Mouse (Mus musculus): ENCODE results near the gene Plcz1. TPM values are rescaled to one million over a fixed set of nuclear protein-coding genes. Genes with fewer than 3 reads are reported as not detected.

The Plcz1 gene
- 0.12 TPM in 2 replicates for polyA plus RNA-seq (2015; fragmentation: Nextera tagmentation; extraction: Ambion mirVana)

DNA sequence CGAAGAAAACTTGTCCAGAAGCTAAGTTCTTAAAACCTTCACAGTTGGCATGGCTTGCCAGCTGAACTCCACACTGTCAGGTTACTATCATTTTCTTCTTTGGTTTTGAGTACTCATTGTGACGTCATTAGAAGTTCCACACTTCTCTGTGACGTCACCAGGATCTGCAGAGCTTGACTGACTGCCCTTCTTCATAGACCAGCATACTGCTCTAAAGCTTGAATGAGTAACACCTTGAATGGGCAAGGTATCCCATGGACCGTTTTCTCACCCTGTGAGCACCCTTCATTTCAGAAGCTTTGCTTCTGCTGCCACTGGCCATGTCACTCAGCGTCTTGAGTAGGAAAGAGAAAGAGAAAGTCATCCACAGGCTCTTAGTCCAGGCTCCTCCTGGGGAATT, at the start of gene Plcz1:
TSS of gene Plcz1 (minus strand) at position 101 of the 400 bp plus-strand sequence.
- no peaks in the 10 kb centered on the region for H3K4me1 ChIP-seq (replicated peaks)
- 93% methylated on average over 5 of the region's 5 CpGs for WGBS
- H3K27me3 ChIP-seq = no peaks in the 10 kb centered on the region
- H3K4me2 ChIP-seq = no peak within 1 kb of the TSS
- H3K36me3 ChIP-seq = no peaks in the 10 kb centered on the region
- no peak within 1 kb of the TSS for H3K9ac ChIP-seq
- no peaks in the 10 kb centered on the region for H3K9me3 ChIP-seq
- no peak within 1 kb of the TSS for H3K4me3 ChIP-seq
- ATAC-seq (ENCODE audit: low FRiP score) = no peak
- no peak within 1 kb of the TSS for H3K27ac ChIP-seq

DNA sequence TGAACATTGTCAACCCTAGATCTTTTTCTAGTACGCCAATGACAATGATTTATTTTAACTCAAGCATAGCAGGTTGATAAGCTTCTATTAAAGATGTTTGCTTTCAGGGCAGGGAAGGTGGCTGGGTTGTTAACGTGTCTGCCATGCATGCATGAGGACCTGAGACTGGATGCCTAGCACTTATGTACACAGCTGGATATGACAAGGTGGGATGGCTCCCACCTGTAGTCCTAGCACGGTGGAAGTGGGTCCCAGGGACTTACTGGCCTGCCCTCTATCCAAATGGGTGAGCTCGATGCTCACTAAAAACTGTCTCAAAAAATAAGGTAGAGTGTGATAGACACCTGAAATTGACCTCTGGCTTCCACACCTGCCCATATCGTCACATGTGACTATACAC, 48.6 kb upstream of the Plcz1 start:
- Histone ChIP-seq H3K36me3 (no peaks in the 10 kb centered on the region), H3K4me2 (no peak overlapping the region), H3K27ac (no peak overlapping the region), H3K27me3 (no peaks in the 10 kb centered on the region), H3K9me3 (no peaks in the 10 kb centered on the region), H3K4me1 (replicated peaks) (no peaks in the 10 kb centered on the region), H3K9ac (no peak overlapping the region), H3K4me3 (no peak overlapping the region)
- ATAC-seq (ENCODE audit: low FRiP score) = no peak
- WGBS = 88% methylated on average over 5 of the region's 5 CpGs

DNA sequence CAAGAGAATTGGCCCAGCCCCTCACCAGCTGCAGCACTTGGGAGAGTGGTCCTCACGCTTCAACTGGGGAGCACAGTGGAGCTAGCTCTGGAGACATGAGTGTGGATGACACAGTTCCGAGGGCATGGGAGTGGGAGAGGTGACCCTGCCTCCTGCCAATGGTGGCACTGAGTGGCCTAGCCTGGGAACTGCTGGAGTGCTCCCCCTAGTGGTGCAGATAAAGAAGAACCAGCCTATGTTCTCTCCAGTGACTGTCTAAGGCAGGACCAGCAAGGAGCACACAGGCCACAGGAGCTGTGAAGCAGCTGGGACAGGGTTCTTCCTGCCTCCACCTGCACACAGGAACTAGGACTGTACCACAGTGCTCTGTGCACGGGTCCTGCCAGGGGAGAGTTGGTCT, 40.5 kb upstream of the Plcz1 start:
- ATAC-seq (ENCODE audit: low FRiP score) = no peak
- Histone ChIP-seq H3K36me3 (no peaks in the 10 kb centered on the region), H3K4me3 (no peak overlapping the region), H3K9me3 (0 out of 2 replicates have a peak, but pooled peaks cover 5% of the 10 kb centered on the region), H3K9ac (no peak overlapping the region), H3K4me2 (no peak overlapping the region), H3K27me3 (no peaks in the 10 kb centered on the region), H3K27ac (no peak overlapping the region), H3K4me1 (replicated peaks) (no peaks in the 10 kb centered on the region)
- 80% methylated on average over 3 of the region's 3 CpGs for WGBS

DNA sequence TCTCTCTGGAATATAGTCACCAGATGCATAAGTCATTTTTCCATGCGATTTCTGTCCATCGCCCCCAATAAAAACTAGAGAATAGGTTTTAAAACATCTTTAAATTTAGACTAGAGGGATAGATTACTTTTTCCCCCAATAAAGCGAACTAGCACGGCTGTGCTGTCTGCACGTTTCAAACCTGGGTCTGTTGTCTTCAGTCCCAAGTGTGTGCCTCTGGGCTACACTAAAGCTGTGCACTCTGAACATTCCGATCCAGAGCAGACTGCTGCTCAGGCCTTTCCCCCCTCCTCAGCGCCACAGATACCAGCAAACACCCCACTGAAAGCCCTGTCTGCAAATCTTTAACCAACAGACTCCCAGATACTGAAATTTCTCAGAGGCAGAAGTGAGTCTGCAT, 39.7 kb upstream of the Plcz1 start:
- Histone ChIP-seq H3K9me3 (0 out of 2 replicates have a peak, but pooled peaks cover 5% of the 10 kb centered on the region), H3K4me1 (replicated peaks) (no peaks in the 10 kb centered on the region), H3K9ac (no peak overlapping the region), H3K36me3 (no peaks in the 10 kb centered on the region), H3K27ac (no peak overlapping the region), H3K4me2 (no peak overlapping the region), H3K4me3 (no peak overlapping the region), H3K27me3 (no peaks in the 10 kb centered on the region)
- ATAC-seq (ENCODE audit: low FRiP score) = no peak
- 88% methylated on average over 7 of the region's 7 CpGs for WGBS

DNA sequence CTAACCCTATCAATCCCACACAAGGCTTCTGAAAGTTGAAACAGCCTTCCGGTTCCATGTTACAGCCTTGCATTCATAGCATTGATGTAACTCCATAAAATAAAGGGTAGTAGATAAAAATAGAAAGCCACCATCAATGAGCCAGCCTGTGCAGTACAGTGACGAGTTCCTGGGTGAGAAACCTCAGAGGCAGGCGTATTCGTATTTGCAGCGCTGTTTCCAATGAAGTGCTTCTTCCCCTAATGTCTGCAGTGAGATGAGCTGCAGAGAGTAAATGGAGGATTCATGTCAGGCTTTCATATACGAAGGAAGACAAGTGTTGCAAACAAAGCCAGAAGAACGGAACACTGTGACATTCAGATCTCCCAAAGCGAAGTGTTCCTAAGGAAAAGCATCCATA, 27.9 kb upstream of the Plcz1 start:
- Histone ChIP-seq H3K4me1 (replicated peaks) (no peaks in the 10 kb centered on the region), H3K4me2 (no peak overlapping the region), H3K4me3 (no peak overlapping the region), H3K27ac (no peak overlapping the region), H3K27me3 (no peaks in the 10 kb centered on the region), H3K9ac (no peak overlapping the region), H3K36me3 (no peaks in the 10 kb centered on the region), H3K9me3 (0 out of 2 replicates have a peak, but pooled peaks cover 5% of the 10 kb centered on the region)
- WGBS = 87% methylated on average over 8 of the region's 8 CpGs
- no peak for ATAC-seq (ENCODE audit: low FRiP score)

DNA sequence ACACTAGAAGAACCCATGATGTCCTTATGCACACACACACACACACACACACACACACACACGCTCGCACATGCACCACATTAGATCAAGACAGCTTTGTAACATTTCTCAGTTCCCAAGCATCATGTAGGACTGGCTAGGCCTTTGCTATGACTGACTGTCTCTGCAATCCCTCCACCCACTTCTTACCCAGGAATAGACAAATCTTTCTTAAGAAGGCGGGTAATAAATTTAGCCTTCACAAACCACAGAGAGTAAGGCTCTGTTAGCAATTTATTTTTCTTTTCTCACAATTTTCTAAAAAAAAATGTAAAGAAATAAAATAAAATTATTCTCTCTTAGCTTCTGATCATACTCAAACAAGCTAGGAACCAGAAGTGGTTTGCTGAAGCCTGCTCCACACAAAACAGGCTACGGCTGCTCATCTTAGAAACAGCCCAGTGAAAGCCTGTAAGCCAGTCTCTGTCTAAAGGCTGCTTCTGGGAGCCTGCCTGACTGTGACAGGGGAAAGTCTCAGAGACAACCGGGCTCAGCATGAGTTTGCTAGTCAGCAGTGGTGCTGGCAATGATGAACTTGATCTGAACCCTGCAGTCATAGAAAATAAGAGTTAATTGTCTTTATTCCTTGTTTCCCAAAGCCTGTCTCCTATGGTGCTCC, 13.1 kb upstream of the Plcz1 start:
- Histone ChIP-seq H3K27me3 (no peaks in the 10 kb centered on the region), H3K4me1 (replicated peaks) (no peaks in the 10 kb centered on the region), H3K27ac (no peak overlapping the region), H3K9me3 (no peaks in the 10 kb centered on the region), H3K36me3 (no peaks in the 10 kb centered on the region), H3K4me2 (no peak overlapping the region), H3K9ac (no peak overlapping the region), H3K4me3 (no peak overlapping the region)
- no peak for ATAC-seq (ENCODE audit: low FRiP score)
- WGBS = 76% methylated on average over 5 of the region's 5 CpGs

DNA sequence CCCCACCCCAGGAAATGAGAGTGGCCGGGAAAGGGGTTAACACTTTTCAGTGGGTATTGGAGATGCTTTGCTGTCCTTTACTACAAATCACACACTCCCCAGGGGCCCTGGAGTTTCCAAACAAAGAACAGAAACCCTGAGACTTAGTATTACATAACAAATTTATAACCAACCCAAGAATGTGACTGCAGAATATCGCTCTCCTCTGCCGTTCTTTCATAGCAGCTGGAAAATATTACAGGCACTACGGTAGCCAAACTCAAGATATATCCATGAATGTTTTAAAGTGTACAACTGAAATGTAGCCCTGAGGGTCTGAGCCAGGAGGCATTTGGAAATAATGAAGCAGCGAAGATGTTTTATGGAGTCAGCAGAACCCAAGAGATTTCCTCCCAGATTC, 10.2 kb upstream of the Plcz1 start:
- H3K36me3 ChIP-seq = no peaks in the 10 kb centered on the region
- H3K4me1 ChIP-seq (replicated peaks) = no peaks in the 10 kb centered on the region
- WGBS = 81% methylated on average over 5 of the region's 5 CpGs
- no peaks in the 10 kb centered on the region for H3K27me3 ChIP-seq
- H3K4me2 ChIP-seq = no peak overlapping the region
- ATAC-seq (ENCODE audit: low FRiP score) = no peak
- no peak overlapping the region for H3K4me3 ChIP-seq
- H3K27ac ChIP-seq = no peak overlapping the region
- no peaks in the 10 kb centered on the region for H3K9me3 ChIP-seq
- H3K9ac ChIP-seq = no peak overlapping the region

DNA sequence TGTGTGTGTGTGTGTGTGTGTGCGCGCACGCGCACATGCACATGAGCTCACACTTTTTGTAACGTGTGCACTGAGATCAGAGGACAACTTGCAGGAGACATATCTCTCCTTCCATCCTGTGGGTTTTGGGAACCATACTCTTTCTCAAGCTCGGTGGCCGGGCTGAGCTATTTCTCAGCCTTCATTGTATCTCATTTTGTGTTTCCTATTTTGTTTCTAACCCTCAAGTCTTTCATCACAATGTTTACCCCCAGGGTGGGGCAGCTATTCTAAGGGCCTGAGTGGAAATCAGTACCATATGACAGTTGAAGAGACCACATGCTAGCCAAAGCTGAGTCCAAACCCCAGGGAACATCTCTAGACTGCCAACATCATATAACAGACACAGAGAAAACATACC, 305 bp downstream of the Plcz1 start, which contains the start of gene Capza3:
TSS of gene Capza3 (plus strand) at position 301 of the 400 bp plus-strand sequence.
- Histone ChIP-seq H3K27ac (no peak within 1 kb of the TSS), H3K9me3 (no peaks in the 10 kb centered on the region), H3K9ac (no peak within 1 kb of the TSS), H3K4me2 (no peak within 1 kb of the TSS), H3K4me3 (no peak within 1 kb of the TSS), H3K4me1 (replicated peaks) (no peaks in the 10 kb centered on the region), H3K27me3 (no peaks in the 10 kb centered on the region), H3K36me3 (no peaks in the 10 kb centered on the region)
- no peak for ATAC-seq (ENCODE audit: low FRiP score)
- WGBS = 91% methylated on average over 7 of the region's 7 CpGs

DNA sequence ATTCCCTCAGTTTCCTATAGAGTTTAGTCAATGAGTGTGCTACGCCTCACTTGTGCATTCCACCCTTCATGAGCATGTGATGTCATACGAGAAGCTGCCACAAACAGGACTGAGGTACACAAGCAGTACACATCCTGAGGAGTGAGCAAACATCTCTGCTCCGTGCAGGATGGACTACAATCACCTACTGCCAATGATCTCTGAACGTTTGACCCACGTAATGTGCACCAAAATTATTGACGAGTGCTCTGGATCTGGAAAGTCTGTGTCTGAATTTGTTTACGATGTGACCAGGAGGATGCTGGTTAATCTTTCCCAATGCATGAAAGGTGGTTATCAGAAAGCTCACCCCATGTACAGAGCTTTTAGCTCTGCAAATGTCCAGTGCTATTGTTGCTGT, 16.9 kb downstream of the Plcz1 start:
- H3K27me3 ChIP-seq = no peaks in the 10 kb centered on the region

DNA sequence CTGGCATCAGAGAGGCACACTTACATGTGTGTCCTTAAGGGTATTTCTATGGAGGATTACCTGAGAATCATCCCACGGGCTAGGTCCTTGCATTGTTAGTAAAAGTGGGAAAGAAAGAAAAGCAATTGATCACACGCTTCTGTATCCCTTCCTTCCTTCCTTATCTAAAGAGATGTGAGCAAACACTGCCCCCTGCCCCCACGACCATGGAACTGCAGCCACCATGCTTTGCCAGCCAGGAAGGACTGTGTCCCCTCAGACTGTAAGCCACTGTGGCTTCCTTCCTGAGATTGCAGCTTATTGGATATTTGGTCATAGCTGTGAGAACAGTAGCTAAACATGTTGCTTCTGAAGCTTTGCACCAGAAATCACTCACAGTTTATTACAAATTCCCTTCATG, 36.1 kb downstream of the Plcz1 start:
- Histone ChIP-seq H3K9me3 (no peaks in the 10 kb centered on the region), H3K4me1 (replicated peaks) (no peaks in the 10 kb centered on the region), H3K27ac (no peak overlapping the region), H3K4me2 (no peak overlapping the region), H3K27me3 (no peaks in the 10 kb centered on the region), H3K36me3 (no peaks in the 10 kb centered on the region), H3K4me3 (no peak overlapping the region), H3K9ac (no peak overlapping the region)
- no peak for ATAC-seq (ENCODE audit: low FRiP score)
- WGBS = 82% methylated on average over 3 of the region's 3 CpGs

More for the DNA sequence above, 16.9 kb downstream of the Plcz1 start:
- H3K9me3 ChIP-seq = no peaks in the 10 kb centered on the region
- 0 out of 2 replicates have a peak, but pooled peaks cover 3% of the 10 kb centered on the region for H3K4me1 ChIP-seq (replicated peaks)
- ATAC-seq (ENCODE audit: low FRiP score) = no peak
- no peak overlapping the region for H3K9ac ChIP-seq
- H3K4me2 ChIP-seq = no peak overlapping the region
- 82% methylated on average over 7 of the region's 7 CpGs for WGBS
- no peak overlapping the region for H3K4me3 ChIP-seq
- no peaks in the 10 kb centered on the region for H3K36me3 ChIP-seq
- no peak overlapping the region for H3K27ac ChIP-seq

DNA sequence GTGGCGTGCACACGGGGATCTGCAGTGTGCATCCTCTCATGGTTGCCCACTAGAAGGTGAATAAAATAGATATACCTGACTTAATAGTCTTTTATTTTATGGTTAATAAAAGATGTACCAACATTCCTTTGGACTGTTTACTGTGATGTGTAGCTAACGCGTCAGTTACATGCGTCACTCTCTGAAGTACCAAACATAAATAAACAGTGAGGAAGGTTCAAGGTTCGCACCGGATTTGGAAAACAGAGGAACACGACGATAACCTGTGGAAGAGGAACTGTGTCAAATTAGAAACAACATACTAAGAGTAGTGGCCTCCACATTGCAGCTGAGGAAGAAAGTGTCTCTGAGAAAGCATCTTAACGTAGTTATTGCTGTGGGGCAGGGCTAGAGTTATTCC, 51.7 kb downstream of the Plcz1 start:
- ATAC-seq (ENCODE audit: low FRiP score) = no peak
- Histone ChIP-seq H3K4me2 (no peak overlapping the region), H3K9me3 (no peaks in the 10 kb centered on the region), H3K36me3 (no peaks in the 10 kb centered on the region), H3K4me3 (no peak overlapping the region), H3K27ac (no peak overlapping the region), H3K27me3 (no peaks in the 10 kb centered on the region), H3K9ac (no peak overlapping the region), H3K4me1 (replicated peaks) (no peaks in the 10 kb centered on the region)
- WGBS = 85% methylated on average over 10 of the region's 10 CpGs

DNA sequence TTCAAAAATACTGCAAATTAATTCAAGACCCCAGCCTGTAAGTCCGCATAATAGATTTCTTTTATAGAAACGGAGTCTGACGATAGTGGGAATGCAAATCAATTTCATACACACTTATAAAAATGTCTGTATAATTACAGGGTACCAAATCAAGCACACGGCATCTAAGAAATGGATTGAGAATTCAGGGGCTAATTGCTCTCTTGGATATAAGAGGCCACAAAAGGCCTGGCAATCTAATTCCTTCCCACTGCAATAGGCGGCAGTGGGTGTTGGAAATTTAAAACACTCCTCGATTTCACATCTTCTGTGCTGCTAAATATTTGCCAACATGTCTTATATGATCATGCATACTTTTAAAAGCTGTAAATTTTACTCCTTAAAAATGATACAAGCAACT, 52.2 kb downstream of the Plcz1 start:
- WGBS = 75% methylated on average over 6 of the region's 6 CpGs
- no peaks in the 10 kb centered on the region for H3K9me3 ChIP-seq
- H3K9ac ChIP-seq = no peak overlapping the region
- H3K36me3 ChIP-seq = no peaks in the 10 kb centered on the region
- H3K4me2 ChIP-seq = no peak overlapping the region
- no peaks in the 10 kb centered on the region for H3K4me1 ChIP-seq (replicated peaks)
- H3K4me3 ChIP-seq = no peak overlapping the region
- H3K27me3 ChIP-seq = no peaks in the 10 kb centered on the region
- no peak overlapping the region for H3K27ac ChIP-seq
- ATAC-seq (ENCODE audit: low FRiP score) = no peak

DNA sequence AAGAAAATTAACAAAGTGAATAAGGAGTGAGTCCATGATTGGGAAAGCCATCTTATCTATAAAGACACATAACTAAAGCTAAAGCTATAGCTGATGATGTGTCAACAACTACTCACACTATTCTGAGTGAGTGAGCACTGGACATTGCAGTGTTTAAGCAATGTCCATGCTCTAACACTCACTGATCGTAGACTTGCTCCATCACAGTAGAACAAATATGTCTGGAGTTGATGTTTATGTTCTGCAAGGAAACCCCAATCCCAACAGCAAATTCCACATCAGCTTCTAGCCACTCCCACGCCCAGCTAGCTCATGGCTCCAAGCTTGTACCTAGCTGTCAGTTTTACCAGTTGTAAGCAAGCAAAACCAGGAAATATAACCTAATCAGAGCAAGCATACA, 54.7 kb downstream of the Plcz1 start:
- no peak overlapping the region for H3K27ac ChIP-seq
- H3K36me3 ChIP-seq = no peaks in the 10 kb centered on the region
- no peak overlapping the region for H3K4me3 ChIP-seq
- 85% methylated on average over 2 of the region's 2 CpGs for WGBS
- no peaks in the 10 kb centered on the region for H3K27me3 ChIP-seq
- H3K9me3 ChIP-seq = no peaks in the 10 kb centered on the region
- ATAC-seq (ENCODE audit: low FRiP score) = no peak
- no peak overlapping the region for H3K9ac ChIP-seq
- H3K4me2 ChIP-seq = no peak overlapping the region
- no peaks in the 10 kb centered on the region for H3K4me1 ChIP-seq (replicated peaks)
